Mouse (Mus musculus): ENCODE measurements at regions not wholly inside any gene's neighbourhood (a gene's known extent, or its start where the extent isn't known, plus 50 kb on each side); places are given as distances from the start of the nearest gene placed in this dataset.

DNA sequence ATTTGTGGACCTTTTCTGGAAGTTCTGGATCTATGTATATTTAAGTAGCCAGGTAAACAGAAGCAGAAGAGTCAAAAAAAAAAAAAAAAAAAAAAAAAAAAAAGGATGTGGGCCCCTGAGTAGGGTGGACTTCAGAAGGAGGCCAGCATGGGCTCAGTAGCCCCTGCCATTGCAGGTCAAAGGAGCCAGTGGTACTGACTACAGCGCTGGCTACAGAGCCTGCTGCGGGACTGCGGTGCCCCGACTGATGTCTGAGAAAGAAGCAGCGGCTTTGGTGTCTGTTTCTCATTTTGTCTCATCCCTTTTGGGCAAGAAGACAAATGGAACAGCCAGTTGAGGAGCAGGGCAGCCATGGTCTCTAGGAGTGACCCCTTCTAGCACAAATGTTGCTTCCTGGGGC, 134.9 kb downstream of the Gm4791 start:
- 84% methylated on average over 5 of the region's 5 CpGs for WGBS
- Histone ChIP-seq H3K9ac (replicated peaks; ENCODE audit: low read depth, low read length) (no peak overlapping the region), H3K4me3 (ENCODE audit: low read depth, low read length) (no peak overlapping the region), H3K36me3 (replicated peaks; ENCODE audit: control insufficient read depth, insufficient read depth, low read length) (no peaks in the 10 kb centered on the region), H3K4me1 (ENCODE audit: control insufficient read depth, insufficient read depth) (no peaks in the 10 kb centered on the region), H3K27me3 (ENCODE audit: control insufficient read depth, insufficient read depth, low read length) (peaks cover 5% of the 10 kb centered on the region; the same call in 1 of the 2 replicates), H3K27ac (ENCODE audit: low read depth) (no peak overlapping the region), H3K9me3 (replicated peaks; ENCODE audit: control insufficient read depth, low read length) (no peaks in the 10 kb centered on the region), H3K4me2 (ENCODE audit: low read depth, low read length) (no peak overlapping the region)
- DNase-seq (ENCODE audit: low spot score): no peak
- no peak for ATAC-seq (ENCODE audit: insufficient read depth, low read depth)
- no peak for TF ChIP-seq CTCF (IDR thresholded peaks at IDR 0.05; ENCODE audit: low read depth)
- TF ChIP-seq EP300 (IDR thresholded peaks at IDR 0.05; ENCODE audit: low read depth): no peak

DNA sequence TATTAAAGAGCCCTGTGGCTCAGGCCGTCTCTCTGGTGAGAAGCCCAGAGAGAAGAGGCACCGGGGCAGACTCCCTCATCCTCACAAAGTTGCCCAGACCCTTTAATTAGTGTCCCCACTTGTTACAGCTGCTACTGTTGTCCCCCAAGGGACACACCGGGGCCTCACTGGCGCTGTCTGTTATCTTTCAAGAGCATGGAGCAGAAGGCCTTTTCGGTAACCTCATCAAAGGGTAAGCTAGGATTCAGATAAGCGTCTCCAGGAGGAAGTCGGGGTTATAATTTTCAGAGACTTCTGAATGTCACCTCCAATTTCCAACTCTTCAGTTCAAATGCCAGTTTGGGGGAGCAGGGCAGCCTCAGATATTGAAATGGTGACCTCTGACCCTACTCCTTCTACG, 135.3 kb downstream of the Gm4791 start:
- no peak for ATAC-seq (ENCODE audit: insufficient read depth, low read depth)
- DNase-seq (ENCODE audit: low spot score): no peak
- Histone ChIP-seq H3K9ac (replicated peaks; ENCODE audit: low read depth, low read length) (no peak overlapping the region), H3K4me1 (ENCODE audit: control insufficient read depth, insufficient read depth) (no peaks in the 10 kb centered on the region), H3K27me3 (ENCODE audit: control insufficient read depth, insufficient read depth, low read length) (peaks cover 5% of the 10 kb centered on the region; the same call in 1 of the 2 replicates), H3K36me3 (replicated peaks; ENCODE audit: control insufficient read depth, insufficient read depth, low read length) (no peaks in the 10 kb centered on the region), H3K9me3 (replicated peaks; ENCODE audit: control insufficient read depth, low read length) (no peaks in the 10 kb centered on the region), H3K4me3 (ENCODE audit: low read depth, low read length) (no peak overlapping the region), H3K27ac (ENCODE audit: low read depth) (no peak overlapping the region), H3K4me2 (ENCODE audit: low read depth, low read length) (no peak overlapping the region)
- no peak for TF ChIP-seq EP300 (IDR thresholded peaks at IDR 0.05; ENCODE audit: low read depth)
- WGBS: 25% methylated on average over 8 of the region's 8 CpGs

DNA sequence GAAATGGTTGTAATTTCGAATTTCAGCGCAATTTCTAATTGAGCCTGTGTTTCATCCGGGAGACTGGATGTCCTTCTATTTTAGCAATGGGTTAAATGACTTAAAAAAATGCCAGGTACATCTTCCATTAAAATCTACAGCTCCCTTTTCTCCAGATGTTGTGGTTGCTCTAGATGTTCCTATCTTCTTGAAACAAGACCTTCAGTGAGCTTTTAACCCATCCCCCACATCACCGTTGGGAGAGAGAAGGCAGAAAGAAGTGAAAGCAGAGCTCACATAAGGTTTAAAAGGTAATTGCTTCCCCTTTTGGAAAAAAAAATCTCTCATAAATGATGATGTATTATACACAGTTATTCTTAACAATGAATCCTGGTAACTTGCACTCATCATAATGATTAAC, 135.9 kb downstream of the Gm4791 start:
- H3K36me3 ChIP-seq (replicated peaks; ENCODE audit: control insufficient read depth, insufficient read depth, low read length): no peaks in the 10 kb centered on the region
- H3K4me2 ChIP-seq (ENCODE audit: low read depth, low read length): no peak overlapping the region

DNA sequence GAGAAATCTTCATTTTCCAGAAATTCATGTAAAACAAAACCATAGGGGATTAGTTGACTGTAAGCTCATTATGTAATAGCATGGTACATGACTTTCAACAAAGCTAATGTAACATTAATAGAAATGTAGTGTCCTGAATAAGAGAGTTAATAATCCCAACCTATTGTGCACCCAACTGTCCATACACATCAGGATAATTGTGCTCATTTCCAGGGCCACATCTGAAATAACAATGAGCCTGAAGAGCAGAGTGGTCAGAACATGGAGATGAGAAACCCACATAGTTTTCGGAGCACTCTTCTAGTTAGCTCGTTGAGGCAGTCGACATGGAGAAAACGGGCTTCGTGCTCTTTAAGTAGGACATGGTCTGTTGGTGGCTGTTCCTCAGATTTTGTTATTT, 138.1 kb downstream of the Gm4791 start:
- WGBS: 78% methylated on average over 5 of the region's 5 CpGs
- no peak overlapping the region for H3K9ac ChIP-seq (replicated peaks; ENCODE audit: low read depth, low read length)
- H3K27me3 ChIP-seq (ENCODE audit: control insufficient read depth, insufficient read depth, low read length): peaks cover 5% of the 10 kb centered on the region; the same call in 1 of the 2 replicates
- no peaks in the 10 kb centered on the region for H3K4me1 ChIP-seq (ENCODE audit: control insufficient read depth, insufficient read depth)
- H3K27ac ChIP-seq (ENCODE audit: low read depth): no peak overlapping the region
- no peak overlapping the region for H3K4me3 ChIP-seq (ENCODE audit: low read depth, low read length)
- no peak for DNase-seq (ENCODE audit: low spot score)
- no peaks in the 10 kb centered on the region for H3K36me3 ChIP-seq (replicated peaks; ENCODE audit: control insufficient read depth, insufficient read depth, low read length)
- no peak overlapping the region for H3K4me2 ChIP-seq (ENCODE audit: low read depth, low read length)
- no peak for ATAC-seq (ENCODE audit: insufficient read depth, low read depth)
- TF ChIP-seq CTCF (IDR thresholded peaks at IDR 0.05; ENCODE audit: low read depth): no peak
- no peak for TF ChIP-seq EP300 (IDR thresholded peaks at IDR 0.05; ENCODE audit: low read depth)
- no peaks in the 10 kb centered on the region for H3K9me3 ChIP-seq (replicated peaks; ENCODE audit: control insufficient read depth, low read length)

More for the DNA sequence above, 135.9 kb downstream of the Gm4791 start:
- Histone ChIP-seq H3K9ac (replicated peaks; ENCODE audit: low read depth, low read length) (no peak overlapping the region), H3K27me3 (ENCODE audit: control insufficient read depth, insufficient read depth, low read length) (peaks cover 5% of the 10 kb centered on the region; the same call in 1 of the 2 replicates), H3K4me1 (ENCODE audit: control insufficient read depth, insufficient read depth) (no peaks in the 10 kb centered on the region), H3K9me3 (replicated peaks; ENCODE audit: control insufficient read depth, low read length) (no peaks in the 10 kb centered on the region), H3K4me3 (ENCODE audit: low read depth, low read length) (no peak overlapping the region), H3K27ac (ENCODE audit: low read depth) (no peak overlapping the region)
- no peak for DNase-seq (ENCODE audit: low spot score)
- TF ChIP-seq EP300 (IDR thresholded peaks at IDR 0.05; ENCODE audit: low read depth) (no peak), CTCF (IDR thresholded peaks at IDR 0.05; ENCODE audit: low read depth) (no peak)
- WGBS: 70% methylated on average over 4 of the region's 4 CpGs
- no peak for ATAC-seq (ENCODE audit: insufficient read depth, low read depth)

DNA sequence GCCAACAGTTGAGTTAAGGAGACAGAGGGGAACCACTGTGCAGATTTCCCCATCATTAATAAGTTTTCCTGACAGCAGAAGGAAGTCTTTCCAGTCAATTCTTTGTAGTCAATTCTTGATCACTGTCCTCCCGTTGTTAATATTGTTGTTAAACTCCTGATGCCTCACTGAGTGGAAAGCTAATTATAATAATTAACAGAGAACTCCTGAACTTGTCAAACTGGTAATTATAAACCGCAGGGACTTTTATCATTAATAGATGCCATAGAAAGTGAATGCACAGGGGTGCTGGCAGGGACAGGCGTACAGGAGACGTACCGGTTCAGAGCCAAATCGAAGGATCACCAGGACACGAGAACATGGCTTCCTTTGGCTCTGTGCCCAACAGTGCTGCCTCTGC, 154.9 kb downstream of the Gm4791 start:
- Histone ChIP-seq H3K27me3 (ENCODE audit: control insufficient read depth, insufficient read depth, low read length) (no peaks in the 10 kb centered on the region), H3K4me3 (ENCODE audit: low read depth, low read length) (no peak overlapping the region), H3K9ac (replicated peaks; ENCODE audit: low read depth, low read length) (no peak overlapping the region), H3K4me2 (ENCODE audit: low read depth, low read length) (no peak overlapping the region), H3K36me3 (replicated peaks; ENCODE audit: control insufficient read depth, insufficient read depth, low read length) (no peaks in the 10 kb centered on the region), H3K9me3 (replicated peaks; ENCODE audit: control insufficient read depth, low read length) (no peaks in the 10 kb centered on the region), H3K27ac (ENCODE audit: low read depth) (no peak overlapping the region), H3K4me1 (ENCODE audit: control insufficient read depth, insufficient read depth) (no peaks in the 10 kb centered on the region)
- TF ChIP-seq CTCF (IDR thresholded peaks at IDR 0.05; ENCODE audit: low read depth) (no peak), EP300 (IDR thresholded peaks at IDR 0.05; ENCODE audit: low read depth) (no peak)
- DNase-seq (ENCODE audit: low spot score): no peak
- ATAC-seq (ENCODE audit: insufficient read depth, low read depth): no peak
- WGBS: 82% methylated on average over 7 of the region's 7 CpGs

DNA sequence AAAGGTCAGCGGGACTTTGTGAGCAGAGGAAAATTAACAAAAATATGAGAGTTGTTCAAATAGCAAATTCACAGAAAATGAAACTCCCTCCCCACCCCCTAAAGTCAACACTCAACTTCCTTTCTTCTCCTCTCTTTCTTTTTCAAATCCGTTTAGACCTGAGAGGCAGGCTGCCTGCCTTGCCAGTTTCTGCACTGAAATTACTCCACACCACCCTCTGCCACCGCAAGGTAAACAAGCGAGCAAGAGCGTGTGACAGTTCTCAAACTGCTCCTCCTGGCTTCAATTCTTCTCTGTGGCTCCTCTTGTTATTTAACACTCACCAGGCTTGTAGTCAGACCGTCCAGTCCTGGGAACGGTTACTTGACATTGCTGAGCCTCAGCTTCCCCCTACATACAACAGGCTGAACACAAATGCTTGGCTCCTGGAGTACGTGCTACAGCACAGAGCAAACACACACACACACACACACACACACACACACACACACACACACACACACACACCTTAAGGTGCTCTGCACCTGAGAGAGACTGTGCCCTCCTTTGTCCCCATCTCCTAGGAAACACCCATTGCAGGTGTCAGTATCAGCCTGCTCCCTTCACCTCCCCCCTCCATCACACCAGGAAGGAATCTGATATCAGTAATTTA, 167.1 kb downstream of the Gm4791 start:
- no peak for ATAC-seq (ENCODE audit: insufficient read depth, low read depth)
- H3K4me1 ChIP-seq (ENCODE audit: control insufficient read depth, insufficient read depth): no peaks in the 10 kb centered on the region
- 45% methylated on average over 8 of the region's 8 CpGs for WGBS

More for the DNA sequence above, 167.1 kb downstream of the Gm4791 start:
- H3K4me2 ChIP-seq (ENCODE audit: low read depth, low read length): no peak overlapping the region
- no peak overlapping the region for H3K9ac ChIP-seq (replicated peaks; ENCODE audit: low read depth, low read length)
- no peak overlapping the region for H3K27ac ChIP-seq (ENCODE audit: low read depth)
- no peak for DNase-seq (ENCODE audit: low spot score)
- no peaks in the 10 kb centered on the region for H3K27me3 ChIP-seq (ENCODE audit: control insufficient read depth, insufficient read depth, low read length)
- no peak for TF ChIP-seq EP300 (IDR thresholded peaks at IDR 0.05; ENCODE audit: low read depth)
- TF ChIP-seq CTCF (IDR thresholded peaks at IDR 0.05; ENCODE audit: low read depth): no peak
- H3K9me3 ChIP-seq (replicated peaks; ENCODE audit: control insufficient read depth, low read length): 0 out of 2 replicates have a peak, but pooled peaks cover 3% of the 10 kb centered on the region
- H3K36me3 ChIP-seq (replicated peaks; ENCODE audit: control insufficient read depth, insufficient read depth, low read length): no peaks in the 10 kb centered on the region
- no peak overlapping the region for H3K4me3 ChIP-seq (ENCODE audit: low read depth, low read length)
